23 mouse cellular contexts compared by ENCODE assay signal in genomic region chr9:6360795-6361194, GRCm38 (mm10).
"Had no signal": no experiment of that assay in that cellular context is flagged by ENCODE, and none has a peak within 500 bp of the region (broad histone marks: within the 10 kb centered on the region; RNA-seq: fewer than 3 reads in every experiment).

No protein-coding gene starts in this region.

- H3K4me2 ChIP-seq: heart, embryonic 12.5 days; hindbrain, embryonic 13.5 days; hindbrain, embryonic 15.5 days; kidney, embryonic 15.5 days; liver, embryonic 11.5 days; liver, embryonic 13.5 days; liver, embryonic 15.5 days had no signal

- ATAC-seq: hindbrain, postnatal 0 days; intestine, embryonic 16.5 days had no signal

- H3K4me3 ChIP-seq: heart, embryonic 10.5 days; heart, embryonic 12.5 days; hindbrain, embryonic 13.5 days; hindbrain, embryonic 15.5 days; kidney, embryonic 15.5 days; liver, embryonic 13.5 days; liver, embryonic 15.5 days had no signal

- DNase-seq: gastrocnemius, postnatal 14 days; gastrocnemius, postnatal 36 days; heart, adult 18-20 months; heart, postnatal 14 days; heart, postnatal 36 days; kidney, adult 11 months; kidney, adult 2 months; kidney, adult 9 months; kidney, postnatal 14 days; kidney, postnatal 36 days; layer of hippocampus, adult 9-11 months; layer of hippocampus, postnatal 36 days; liver; liver, embryonic 13.5 days had no signal

- H3K36me3 ChIP-seq: heart, embryonic 10.5 days; heart, embryonic 12.5 days; hindbrain, embryonic 13.5 days; hindbrain, embryonic 15.5 days; kidney, embryonic 15.5 days; liver, embryonic 13.5 days; liver, embryonic 15.5 days had no signal

- H3K27me3 ChIP-seq: heart, embryonic 12.5 days; hindbrain, embryonic 13.5 days; hindbrain, embryonic 15.5 days; kidney, embryonic 15.5 days; liver, embryonic 13.5 days; liver, embryonic 15.5 days had no signal
